Mouse (Mus musculus) adrenal gland, adult 18-20 months (tissue): ENCODE results near the gene Fam13c. TPM values are rescaled to one million over a fixed set of nuclear protein-coding genes. Genes with fewer than 3 reads are reported as not detected.

Source experiments
- DNase-seq, 2 experiments: peaks; one replicate each; pipeline ENCODE4 v3.0.0; 2021 to 2022; ENCODE audit warnings: low spot score in 2 of 2
- total RNA-seq, 2 experiments: library from RNA; stranded (reverse); gene quantifications; 1 replicate in 1 of 2; 2 replicates in 1 of 2; pipeline ENCODE4 v1.2.3; 2021

Gene Fam13c
- total RNA-seq, 2 experiments from 2014 or later = 14.4 to 23.0 TPM

DNA sequence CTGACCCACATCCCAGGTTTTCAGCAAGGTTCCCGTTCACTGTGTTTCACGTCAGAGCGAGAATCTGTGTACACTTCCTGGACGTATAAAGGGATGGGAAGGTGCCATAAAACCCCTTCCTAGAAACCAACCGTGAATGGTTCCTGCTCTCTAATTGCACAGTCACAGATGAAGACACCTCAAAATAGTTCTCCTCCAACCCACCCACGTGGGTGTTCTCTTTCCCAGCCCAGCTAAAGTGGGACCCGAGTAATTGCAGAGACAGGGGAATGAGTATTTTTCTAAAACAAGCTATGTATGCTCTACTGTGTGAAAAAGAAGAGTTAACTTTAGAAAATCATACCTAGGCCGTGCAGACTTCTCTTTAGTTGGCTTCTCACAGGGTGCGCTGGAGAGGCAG is 74.6 kb downstream of the Fam13c start:
- peak in 1 of 2 experiments; percentile 10 for DNase-seq

- DNase-seq = no peak
These were observed 76.4 kb downstream of the Fam13c start for GRCm38 (mm10) chr10:70516661-70517060.

- peak; percentile 22 to 29 for DNase-seq
These were observed 79.4 kb downstream of the Fam13c start for GRCm38 (mm10) chr10:70519640-70520099.

DNA sequence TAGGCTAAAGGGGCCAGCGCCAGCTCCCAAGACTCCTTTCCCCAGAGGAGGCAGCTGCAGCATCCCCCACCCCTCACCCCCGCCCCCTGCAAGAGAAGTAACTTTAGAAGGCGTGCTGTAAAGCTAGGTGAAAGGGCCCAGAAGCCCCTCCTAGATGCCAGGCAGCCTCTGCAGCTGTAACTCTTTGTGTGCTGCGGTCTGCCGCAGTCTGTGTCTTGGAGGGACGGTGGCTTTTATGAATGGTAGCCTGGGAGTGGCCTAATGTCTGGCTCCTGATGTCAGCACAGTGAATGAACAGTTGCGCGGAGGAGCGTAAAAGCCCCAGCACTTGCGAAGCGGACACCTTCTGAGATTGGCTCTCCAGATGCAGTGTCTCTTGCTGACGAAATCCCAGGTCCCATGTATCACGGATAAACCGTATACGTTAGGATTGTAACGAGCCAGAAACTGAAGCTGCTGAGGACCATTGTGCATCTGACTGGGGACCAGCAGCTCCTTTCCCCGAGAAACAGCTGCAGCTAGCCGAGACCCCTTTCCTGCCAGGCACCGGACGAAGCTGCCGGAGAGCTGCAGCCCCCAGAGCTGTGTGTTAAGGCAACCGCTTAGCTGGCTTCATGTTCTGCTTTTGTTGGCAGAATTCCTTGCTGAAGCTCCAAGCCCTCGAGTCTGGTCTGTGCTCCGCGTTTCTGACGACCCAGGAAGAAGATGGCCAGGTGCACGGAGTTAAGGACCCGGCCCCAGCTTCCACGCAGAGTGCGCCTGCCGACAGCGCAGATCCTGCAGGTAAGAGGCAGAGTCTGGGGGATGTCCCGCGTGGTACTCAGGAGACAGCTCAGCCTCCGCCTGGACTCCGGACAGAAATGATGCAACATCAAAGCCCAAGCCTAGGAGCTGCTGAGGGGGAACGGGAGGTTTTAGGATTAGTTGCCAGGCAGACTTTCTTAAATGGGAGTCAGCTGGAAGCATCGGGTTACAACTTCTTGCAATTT is 80.2 kb downstream of the Fam13c start:
- DNase-seq = peak in 1 of 2 experiments; percentile 26

DNA sequence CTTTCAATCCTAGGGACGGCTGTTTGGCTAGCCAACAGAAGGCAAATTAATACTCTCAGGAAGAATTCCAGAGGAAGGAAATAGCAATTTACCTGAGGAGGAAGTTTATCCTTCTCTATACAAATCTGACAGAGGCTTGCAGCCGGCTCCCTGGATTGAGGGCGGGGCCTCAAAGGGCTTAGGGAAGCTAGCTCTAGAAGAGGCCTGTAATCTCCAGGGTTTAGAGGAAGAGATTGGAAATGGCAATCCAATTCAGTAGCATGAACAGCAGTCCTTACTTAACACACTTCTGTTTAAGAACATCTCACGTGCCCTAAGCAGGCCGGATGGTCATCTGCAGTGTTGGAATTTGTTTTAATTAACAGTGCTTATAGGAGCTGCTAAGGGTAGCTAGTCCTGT is 81.1 kb downstream of the Fam13c start:
- peak in 1 of 2 experiments; percentile 15 for DNase-seq

- DNase-seq = peak in 1 of 2 experiments; percentile 19
These were observed 90.0 kb downstream of the Fam13c start for GRCm38 (mm10) chr10:70530185-70530823.

DNA sequence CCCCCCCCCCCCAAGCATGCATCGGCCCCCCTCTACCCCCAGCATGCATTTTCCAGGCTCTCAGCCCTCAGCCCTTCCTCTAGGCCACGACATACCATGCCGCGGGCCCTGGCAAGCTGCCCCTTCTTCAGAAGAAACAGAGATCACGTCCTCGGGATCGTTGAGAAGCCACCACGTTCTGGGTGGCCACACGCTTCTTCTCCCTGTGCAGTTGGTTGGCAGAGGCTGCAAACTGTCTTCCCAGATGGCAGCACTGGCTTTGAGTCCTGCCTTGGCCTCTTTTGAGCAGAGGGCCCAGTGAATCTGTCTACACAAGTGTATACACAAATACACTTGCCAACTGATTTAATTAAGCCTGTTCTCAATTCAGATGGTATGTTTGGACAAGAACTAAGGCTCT is 92.0 kb downstream of the Fam13c start:
- DNase-seq = peak in 1 of 2 experiments; percentile 11

DNA sequence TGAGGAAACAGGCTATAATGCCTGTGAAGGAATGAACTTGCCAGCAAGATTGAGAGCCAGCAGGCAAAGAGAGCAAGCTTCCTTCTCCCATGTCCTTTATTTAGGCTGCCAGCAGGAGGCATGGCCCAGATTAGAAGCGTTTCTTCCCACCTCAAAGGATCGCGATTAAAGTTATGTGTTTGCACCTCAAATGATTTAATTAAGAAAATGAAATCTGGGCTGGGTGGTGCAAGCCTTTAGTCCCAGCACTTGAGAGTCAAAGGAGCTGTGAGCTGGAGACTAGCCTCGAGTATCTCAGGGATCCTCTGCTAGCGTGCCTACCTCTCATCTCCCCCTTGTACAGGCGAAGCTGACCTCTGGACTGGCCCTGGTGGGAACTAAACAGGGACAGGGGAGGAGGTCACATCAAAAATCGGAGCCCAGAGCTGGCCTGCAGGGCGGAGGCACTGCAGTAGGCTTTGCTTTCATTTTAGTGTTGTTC is 93.1 kb downstream of the Fam13c start:
- DNase-seq = peak in 1 of 2 experiments; percentile 16

DNA sequence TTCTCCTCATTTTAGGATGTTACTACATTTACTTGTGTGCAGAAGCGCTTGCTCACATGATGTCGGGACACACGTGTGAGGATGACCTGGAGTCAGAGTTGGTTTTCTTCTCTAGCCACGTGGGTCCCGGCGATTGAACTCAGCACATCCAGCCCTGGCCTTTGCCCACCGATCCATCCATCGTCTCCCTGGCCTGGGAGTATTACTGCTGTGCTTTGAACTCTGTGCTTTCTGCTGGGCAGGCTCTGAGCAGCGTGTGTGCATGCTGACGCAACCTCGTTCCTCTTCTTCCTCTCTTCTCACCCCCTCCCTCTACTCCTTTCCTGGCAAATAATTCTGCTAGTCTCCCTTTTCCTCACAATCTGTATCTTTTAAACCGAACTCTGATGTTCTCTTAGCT is 93.7 kb downstream of the Fam13c start:
- peak in 1 of 2 experiments; percentile 15 for DNase-seq

DNA sequence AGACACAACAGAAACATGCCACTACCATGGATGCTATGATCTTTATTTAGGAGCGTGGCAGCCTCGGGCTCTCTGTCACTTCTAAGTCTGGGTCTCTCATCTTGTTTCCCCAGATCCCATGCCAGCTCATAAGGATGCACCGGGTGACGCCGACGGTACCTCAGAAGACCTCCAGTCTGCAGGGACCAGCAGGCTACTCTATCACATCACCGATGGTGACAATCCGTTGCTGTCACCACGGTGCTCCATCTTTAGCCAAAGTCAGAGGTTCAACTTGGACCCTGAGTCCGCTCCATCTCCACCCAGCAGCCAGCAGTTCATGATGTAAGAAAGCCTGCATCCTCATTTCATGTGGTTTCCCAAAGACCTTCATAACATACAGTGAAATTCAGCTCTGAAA is 94.3 kb downstream of the Fam13c start:
- peak in 1 of 2 experiments; percentile 8 for DNase-seq

- peak in 1 of 2 experiments; percentile 11 for DNase-seq
These were observed 95.1 kb downstream of the Fam13c start for GRCm38 (mm10) chr10:70535401-70535800.

DNA sequence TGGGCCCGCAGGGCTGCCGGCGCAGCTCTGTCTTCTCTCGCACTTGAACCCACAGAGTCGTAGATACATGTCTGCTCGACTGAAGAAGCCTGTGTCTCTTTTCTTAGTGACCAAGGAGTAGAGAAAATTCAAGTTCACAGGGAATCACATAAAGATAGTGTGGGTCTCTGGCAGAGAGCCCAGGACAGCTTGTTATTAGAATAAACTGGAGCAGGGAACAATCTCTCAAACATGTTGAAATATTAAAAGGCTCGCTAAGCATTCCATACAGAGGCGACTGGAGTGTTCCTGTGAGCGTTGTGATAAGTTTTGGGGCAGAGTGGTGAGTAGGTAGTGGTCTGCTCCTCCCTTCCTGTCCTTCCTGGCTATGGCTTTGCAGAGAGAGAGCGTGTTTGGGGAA is 97.4 kb downstream of the Fam13c start:
- peak in 1 of 2 experiments; percentile 3 for DNase-seq

DNA sequence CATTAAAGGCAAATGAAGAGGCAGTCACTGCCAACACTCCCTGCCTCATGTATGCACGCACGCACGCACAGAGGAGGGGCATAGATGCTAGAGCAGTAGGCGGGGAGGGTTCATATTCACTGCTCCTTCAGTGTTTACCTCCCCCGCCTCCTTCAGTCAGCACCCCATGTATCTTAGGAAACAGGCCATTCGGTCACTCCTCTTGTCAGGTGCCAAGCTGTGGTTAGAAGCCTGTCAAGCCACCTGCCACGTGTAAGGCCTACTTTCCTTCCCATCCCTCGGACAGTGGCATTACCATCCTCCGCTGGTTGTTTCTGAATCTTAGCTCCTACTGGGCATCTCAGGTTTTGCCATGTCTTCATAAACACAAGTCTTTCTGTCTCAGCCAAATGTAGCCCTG is 99.0 kb downstream of the Fam13c start:
- DNase-seq = no peak

- peak in 1 of 2 experiments; percentile 12 for DNase-seq
These were observed 100.3 kb downstream of the Fam13c start for GRCm38 (mm10) chr10:70540456-70541195.

DNA sequence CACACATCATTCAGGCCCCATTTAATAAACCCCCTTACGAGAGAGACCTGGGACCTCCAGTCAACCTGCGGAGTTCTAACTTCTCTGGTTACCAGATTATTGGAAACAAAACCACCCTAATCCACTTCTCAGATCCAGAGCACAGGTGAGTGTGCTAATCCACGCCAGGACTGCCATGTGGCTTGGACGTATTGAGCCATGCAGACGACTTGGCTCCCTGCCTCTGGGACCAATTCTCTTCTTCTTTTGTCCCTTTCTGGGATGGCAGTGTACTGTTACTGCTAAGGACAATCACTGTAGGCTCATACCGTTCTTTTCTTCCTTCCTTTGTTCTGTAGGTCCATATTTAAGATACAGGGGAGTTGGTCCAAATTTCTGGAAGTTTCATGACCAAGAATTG is 102.6 kb downstream of the Fam13c start:
- DNase-seq = no peak

DNA sequence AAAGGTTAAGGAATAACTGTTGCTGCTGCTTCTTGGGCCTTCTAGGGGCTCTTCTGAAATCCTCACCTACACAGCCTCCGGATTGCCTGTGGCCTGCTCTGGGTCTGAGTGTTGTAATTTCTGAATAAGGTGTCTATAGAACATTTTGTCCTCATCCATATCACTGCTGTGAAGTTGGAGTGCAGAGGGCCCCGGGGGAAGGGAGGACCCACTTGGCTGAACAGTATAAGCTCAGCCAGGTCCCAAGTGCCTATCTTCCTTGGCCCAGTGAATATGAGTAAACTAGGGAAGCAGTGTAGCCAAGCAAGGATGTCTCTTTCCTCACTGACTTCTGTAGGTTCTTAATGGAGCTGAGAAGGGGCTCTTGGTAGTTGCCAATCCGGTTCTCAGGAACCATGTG is 112.2 kb downstream of the Fam13c start:
- no peak for DNase-seq

- DNase-seq = peak; percentile 71 to 72
These were observed 123.4 kb downstream of the Fam13c start for GRCm38 (mm10) chr10:70563636-70564035.

GRCm38 (mm10) chr10:70581556-70582211 is 141.4 kb downstream of the Fam13c start:
- DNase-seq = no peak

DNA sequence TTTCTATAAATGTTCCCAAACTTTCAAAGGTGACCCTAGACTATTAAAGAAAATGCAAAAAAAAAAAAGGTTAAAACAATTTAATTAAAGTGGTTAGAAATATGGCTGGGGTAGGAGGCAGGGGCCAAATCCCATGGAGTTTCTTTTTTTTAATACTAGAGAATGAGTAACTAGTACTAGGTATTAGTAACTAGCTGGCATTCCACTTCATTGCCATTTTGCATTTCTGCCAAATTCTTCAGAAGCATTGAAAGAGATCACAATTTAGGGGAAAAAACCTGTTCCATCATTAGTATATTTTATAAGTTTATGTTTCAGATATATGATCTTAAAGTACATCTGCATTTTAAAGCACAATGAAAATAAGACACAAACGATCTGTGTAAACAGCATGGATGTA is 143.9 kb downstream of the Fam13c start:
- DNase-seq = no peak

DNA sequence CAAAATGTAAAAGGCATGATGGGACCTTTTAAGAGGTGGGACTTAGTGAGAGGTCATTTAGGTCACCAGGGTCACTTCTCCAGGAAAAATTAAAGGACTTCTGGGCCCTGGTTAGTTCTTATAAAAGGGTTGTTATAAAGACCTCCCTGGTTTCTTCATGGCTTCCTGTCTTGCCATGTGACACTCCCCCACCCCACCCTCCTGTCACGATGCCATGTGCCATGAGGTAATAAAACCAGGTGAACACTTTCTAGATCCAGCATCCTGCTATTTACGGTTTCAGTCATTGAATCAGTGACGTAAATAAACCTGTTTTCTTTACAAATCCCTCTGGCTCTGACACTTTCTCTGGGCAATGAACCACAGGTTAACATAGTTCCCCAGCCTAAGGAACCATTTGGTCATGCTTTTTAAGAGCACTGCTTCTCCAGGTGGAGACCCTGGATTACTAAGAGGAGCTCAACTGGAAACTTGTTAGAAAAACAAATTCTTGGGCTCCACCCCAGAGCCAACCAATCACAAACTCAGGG is 146.7 kb downstream of the Fam13c start:
- DNase-seq = no peak
